Mouse (Mus musculus): Measurements from ENCODE around the gene Gm136.

The Gm136 gene

GRCm38 (mm10) chr4:34707248-34707647, 48.8 kb downstream of the Gm136 start:
- no peak for DNase-seq

- DNase-seq, result no peak
Measured at GRCm38 (mm10) chr4:34703029-34703428, 53.0 kb downstream of the Gm136 start.

GRCm38 (mm10) chr4:34702231-34702630, 53.8 kb downstream of the Gm136 start:
- DNase-seq, result no peak

GRCm38 (mm10) chr4:34701528-34701927, 54.5 kb downstream of the Gm136 start:
- DNase-seq, result peak; percentile 74
